Mouse (Mus musculus) megakaryocyte, embryonic 14.5 days (primary cell): ENCODE measurements around the gene Calm2.

Experiments used
- FLI1 ChIP-seq: IDR thresholded peaks from 2 replicates; pipeline ENCODE4 v1.6.1; 2012; ENCODE audit warnings: low read length, inconsistent platforms, mixed read lengths
- GATA1 ChIP-seq: IDR thresholded peaks from 3 replicates; pipeline ENCODE4 v1.6.1; 2012; ENCODE audit warnings: mixed read lengths, low read length, inconsistent platforms, borderline replicate concordance

DNA sequence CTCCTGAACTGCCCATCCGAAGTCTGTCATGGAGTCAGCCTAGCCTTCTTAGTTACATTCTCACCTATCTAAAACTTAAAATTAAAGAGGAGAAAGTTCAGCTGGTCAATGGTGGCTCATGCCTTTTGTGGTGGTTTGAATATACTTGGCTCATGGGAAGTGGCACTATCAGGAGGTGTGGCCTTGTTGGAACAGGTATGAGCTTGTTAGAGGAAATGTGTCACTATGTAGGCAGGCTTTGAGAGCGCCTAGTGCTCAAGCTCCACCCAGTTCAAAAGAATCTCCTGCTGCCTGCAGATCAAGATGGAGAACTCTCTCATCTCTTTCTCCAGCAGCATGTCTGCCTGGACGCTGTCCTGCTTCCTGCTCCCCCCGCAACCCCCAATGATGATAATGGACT is 48.8 kb upstream of the Calm2 start:
- TF ChIP-seq GATA1 (no peak), FLI1 (no peak)
